Mouse (Mus musculus): ENCODE measurements around the gene Atg10.

The Atg10 gene

GRCm38 (mm10) chr13:91171766-91172491 is 51.8 kb downstream of the Atg10 start:
- peak; percentile 55 for DNase-seq

GRCm38 (mm10) chr13:91171205-91171604 is 52.6 kb downstream of the Atg10 start:
- peak; percentile 27 for DNase-seq

- no peak for DNase-seq
Measured at GRCm38 (mm10) chr13:91169529-91170319, 54.0 kb downstream of the Atg10 start.

GRCm38 (mm10) chr13:91168486-91168885 is 55.3 kb downstream of the Atg10 start:
- DNase-seq = no peak

GRCm38 (mm10) chr13:91167561-91167960 is 56.2 kb downstream of the Atg10 start:
- DNase-seq = no peak

GRCm38 (mm10) chr13:91166286-91166685 is 57.5 kb downstream of the Atg10 start:
- DNase-seq = no peak

- DNase-seq = no peak
Measured at GRCm38 (mm10) chr13:91165200-91165599, 58.6 kb downstream of the Atg10 start.

GRCm38 (mm10) chr13:91163292-91163691 is 60.5 kb downstream of the Atg10 start:
- no peak for DNase-seq

- DNase-seq = peak; percentile 23
Measured at GRCm38 (mm10) chr13:91162452-91162851, 61.3 kb downstream of the Atg10 start.

GRCm38 (mm10) chr13:91160616-91161015 is 63.2 kb downstream of the Atg10 start:
- no peak for DNase-seq

- no peak for DNase-seq
Measured at GRCm38 (mm10) chr13:91159881-91160280, 63.9 kb downstream of the Atg10 start.

GRCm38 (mm10) chr13:91157941-91158340 is 65.8 kb downstream of the Atg10 start:
- DNase-seq = no peak

GRCm38 (mm10) chr13:91157429-91157828 is 66.3 kb downstream of the Atg10 start:
- no peak for DNase-seq

- DNase-seq = no peak
Measured at GRCm38 (mm10) chr13:91156949-91157348, 66.8 kb downstream of the Atg10 start.

GRCm38 (mm10) chr13:91156308-91156707 is 67.5 kb downstream of the Atg10 start:
- no peak for DNase-seq

- no peak for DNase-seq
Measured at GRCm38 (mm10) chr13:91155429-91156207, 68.2 kb downstream of the Atg10 start.

- no peak for DNase-seq
Measured at GRCm38 (mm10) chr13:91154622-91155021, 69.1 kb downstream of the Atg10 start.

- DNase-seq = no peak
Measured at GRCm38 (mm10) chr13:91136337-91136736, 87.4 kb downstream of the Atg10 start.

- no peak for DNase-seq
Measured at GRCm38 (mm10) chr13:91133334-91133890, 90.4 kb downstream of the Atg10 start.

GRCm38 (mm10) chr13:91129071-91129470 is 94.7 kb downstream of the Atg10 start:
- peak; percentile 36 for DNase-seq

- DNase-seq = peak; percentile 64
Measured at GRCm38 (mm10) chr13:91128581-91128980, 95.2 kb downstream of the Atg10 start.

GRCm38 (mm10) chr13:91118156-91118555 is 105.6 kb downstream of the Atg10 start:
- no peak for DNase-seq

- DNase-seq = no peak
Measured at GRCm38 (mm10) chr13:91114880-91115279, 108.9 kb downstream of the Atg10 start.
